Mouse (Mus musculus) testis, adult 2 months (tissue): ENCODE data around the gene Dusp14. TPM values are rescaled to one million over a fixed set of nuclear protein-coding genes. Genes with fewer than 3 reads are reported as not detected.
A peak's percentile ranks its signal among the peaks of the same experiment; 100 is the strongest.

Experiments used
- H3K27ac ChIP-seq: fragments of 200-500 bp; 2 replicates; pipeline ENCODE4 v1.5.1; 2012; ENCODE audit warnings: low read depth, low read length; ENCODE audit not compliant: control insufficient read depth, insufficient read depth
- H3K27me3 ChIP-seq: fragments of 200-500 bp; 2 replicates; pipeline ENCODE4 v1.6.1; 2012; ENCODE audit warnings: mild to moderate bottlenecking, low read length, moderate library complexity; ENCODE audit not compliant: control insufficient read depth, insufficient read depth
- H3K36me3 ChIP-seq: fragments of 200-500 bp; 2 replicates; pipeline ENCODE4 v1.6.1; 2012; ENCODE audit warnings: mild to moderate bottlenecking, low read length; ENCODE audit not compliant: control insufficient read depth, insufficient read depth
- H3K4me1 ChIP-seq: fragments of 200-500 bp; 2 replicates; pipeline ENCODE4 v1.6.1; 2012; ENCODE audit warnings: low read length; ENCODE audit not compliant: control insufficient read depth, insufficient read depth
- H3K4me3 ChIP-seq: fragments of 200-500 bp; 2 replicates; pipeline ENCODE4 v1.5.1; 2012; ENCODE audit warnings: low read depth, mild to moderate bottlenecking, low read length, moderate library complexity, mixed read lengths; ENCODE audit not compliant: control insufficient read depth
- CTCF ChIP-seq: fragments of 200-500 bp; IDR thresholded peaks from 2 replicates; pipeline ENCODE4 v1.5.1; 2012; ENCODE audit warnings: low read depth, mild to moderate bottlenecking, inconsistent platforms, low read length, moderate library complexity; ENCODE audit not compliant: control insufficient read depth, insufficient read depth, insufficient replicate concordance
- POLR2A ChIP-seq: fragments of 200-500 bp; IDR thresholded peaks from 2 replicates; pipeline ENCODE4 v1.6.1; 2012; ENCODE audit warnings: low read depth, mild to moderate bottlenecking, inconsistent platforms, low read length, moderate library complexity; ENCODE audit not compliant: control insufficient read depth
- polyA plus RNA-seq: library from polyadenylated mRNA; depleted of rRNA; stranded (reverse); fragments of >200 nt; gene quantifications from 2 replicates; pipeline ENCODE4 v1.2.3, GENCODE M21; 2012; rRNA removed

The Dusp14 gene
- polyA plus RNA-seq = 2.4 and 2.5 TPM in 2 replicates

DNA sequence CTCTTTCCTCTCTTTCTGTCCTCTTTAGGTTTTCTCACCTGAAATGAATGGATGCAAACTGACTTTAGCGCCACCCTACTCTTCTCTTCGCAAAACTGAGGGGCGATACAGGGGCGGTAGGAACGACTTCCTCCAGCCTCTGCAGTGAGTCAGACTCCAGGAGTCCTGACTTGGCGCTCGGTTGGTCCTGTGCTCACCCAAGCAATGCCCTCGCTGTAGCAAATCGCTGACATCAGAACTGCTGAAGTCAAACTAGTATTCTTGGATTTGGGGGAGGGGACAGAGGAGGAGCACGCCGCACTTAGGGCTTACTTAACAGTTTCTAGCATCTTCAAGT, at the start of gene Dusp14:
Gene Dusp14, minus strand, starts transcription at position 228 of the 337 bp plus-strand sequence.
- peaks cover 5% of the 10 kb centered on the region for H3K4me1 ChIP-seq
- TF ChIP-seq CTCF (no peak), POLR2A (no peak)
- H3K4me3 ChIP-seq = peak within 1 kb of the TSS; percentile 76
- no peaks in the 10 kb centered on the region for H3K36me3 ChIP-seq
- no peaks in the 10 kb centered on the region for H3K27me3 ChIP-seq
- H3K27ac ChIP-seq = no peak within 1 kb of the TSS

GRCm38 (mm10) chr11:84117431-84117830, 48.4 kb upstream of the Dusp14 start:
- H3K36me3 ChIP-seq = no peaks in the 10 kb centered on the region
- no peaks in the 10 kb centered on the region for H3K27me3 ChIP-seq
- no peak overlapping the region for H3K27ac ChIP-seq
- H3K4me3 ChIP-seq = no peak overlapping the region
- TF ChIP-seq POLR2A = no peak
- no peak for TF ChIP-seq CTCF
- no peaks in the 10 kb centered on the region for H3K4me1 ChIP-seq

GRCm38 (mm10) chr11:84116221-84116620, 47.2 kb upstream of the Dusp14 start:
- H3K36me3 ChIP-seq = no peaks in the 10 kb centered on the region
- TF ChIP-seq POLR2A = no peak
- TF ChIP-seq CTCF = no peak

GRCm38 (mm10) chr11:84115646-84116045, 46.6 kb upstream of the Dusp14 start:
- TF ChIP-seq POLR2A = no peak
- no peak for TF ChIP-seq CTCF
- no peak overlapping the region for H3K27ac ChIP-seq
- H3K27me3 ChIP-seq = no peaks in the 10 kb centered on the region
- H3K36me3 ChIP-seq = no peaks in the 10 kb centered on the region
- no peak overlapping the region for H3K4me3 ChIP-seq
- H3K4me1 ChIP-seq = no peaks in the 10 kb centered on the region

More at GRCm38 (mm10) chr11:84116221-84116620, 47.2 kb upstream of the Dusp14 start:
- no peaks in the 10 kb centered on the region for H3K27me3 ChIP-seq
- no peak overlapping the region for H3K4me3 ChIP-seq
- no peaks in the 10 kb centered on the region for H3K4me1 ChIP-seq
- H3K27ac ChIP-seq = no peak overlapping the region

DNA sequence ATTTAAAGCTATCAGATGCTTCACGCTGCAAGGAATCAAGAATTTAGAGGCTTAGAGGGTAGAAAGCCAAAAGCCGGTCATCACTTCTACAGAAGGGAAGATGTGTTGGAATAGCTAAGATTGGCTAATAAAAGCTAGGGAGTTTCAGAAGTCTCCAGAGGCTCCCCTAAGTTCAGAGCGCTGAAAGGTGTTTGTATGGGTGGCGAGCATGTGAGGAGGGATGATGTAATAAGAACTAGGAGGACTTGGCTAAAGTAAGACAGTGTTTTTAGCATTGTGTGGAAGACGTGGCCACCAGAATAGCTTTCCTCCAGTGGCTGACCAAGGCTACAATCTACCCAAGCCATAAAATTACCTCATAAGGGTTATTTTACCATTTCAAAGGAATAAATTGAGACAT, 44.6 kb upstream of the Dusp14 start:
- Histone ChIP-seq H3K4me1 (no peaks in the 10 kb centered on the region), H3K27ac (no peak overlapping the region), H3K27me3 (no peaks in the 10 kb centered on the region), H3K4me3 (no peak overlapping the region), H3K36me3 (no peaks in the 10 kb centered on the region)
- TF ChIP-seq CTCF (no peak), POLR2A (no peak)

GRCm38 (mm10) chr11:84107137-84107536, 38.1 kb upstream of the Dusp14 start:
- Histone ChIP-seq H3K4me1 (no peaks in the 10 kb centered on the region), H3K36me3 (no peaks in the 10 kb centered on the region), H3K27ac (no peak overlapping the region), H3K4me3 (no peak overlapping the region), H3K27me3 (no peaks in the 10 kb centered on the region)
- no peak for TF ChIP-seq POLR2A
- no peak for TF ChIP-seq CTCF

- Histone ChIP-seq H3K4me1 (no peaks in the 10 kb centered on the region), H3K27me3 (no peaks in the 10 kb centered on the region), H3K4me3 (no peak overlapping the region), H3K27ac (no peak overlapping the region), H3K36me3 (no peaks in the 10 kb centered on the region)
- TF ChIP-seq CTCF = no peak
- no peak for TF ChIP-seq POLR2A
These were observed 35.0 kb upstream of the Dusp14 start for GRCm38 (mm10) chr11:84104036-84104435.

DNA sequence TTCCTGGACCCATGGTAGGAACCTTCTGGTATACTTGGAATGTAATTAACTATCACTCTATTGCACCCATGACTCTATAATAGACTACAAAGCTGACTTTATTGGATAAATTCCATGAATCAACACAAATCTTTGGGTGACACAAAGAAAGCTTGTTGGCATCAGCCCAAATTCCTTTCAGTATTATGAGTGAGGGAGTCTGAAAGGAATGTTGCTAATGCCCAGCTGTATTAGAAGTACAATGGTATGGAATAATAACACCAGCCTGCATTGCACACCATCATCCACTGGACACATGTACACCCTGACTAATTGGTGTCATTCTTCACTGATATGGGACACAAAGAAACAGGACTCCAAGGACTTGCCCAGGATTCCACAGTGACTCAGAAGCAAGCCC, 32.1 kb upstream of the Dusp14 start:
- H3K27ac ChIP-seq = no peak overlapping the region
- H3K36me3 ChIP-seq = no peaks in the 10 kb centered on the region
- no peaks in the 10 kb centered on the region for H3K27me3 ChIP-seq
- H3K4me1 ChIP-seq = no peaks in the 10 kb centered on the region
- TF ChIP-seq CTCF (no peak), POLR2A (no peak)
- no peak overlapping the region for H3K4me3 ChIP-seq
